Mouse (Mus musculus): ENCODE results near the gene Lyz1.
"Not testable (repeated sequence)": the region's sequence is repeated elsewhere in the genome, so short reads cannot be mapped to it uniquely, and the experiment has no call there.

Gene Lyz1

DNA sequence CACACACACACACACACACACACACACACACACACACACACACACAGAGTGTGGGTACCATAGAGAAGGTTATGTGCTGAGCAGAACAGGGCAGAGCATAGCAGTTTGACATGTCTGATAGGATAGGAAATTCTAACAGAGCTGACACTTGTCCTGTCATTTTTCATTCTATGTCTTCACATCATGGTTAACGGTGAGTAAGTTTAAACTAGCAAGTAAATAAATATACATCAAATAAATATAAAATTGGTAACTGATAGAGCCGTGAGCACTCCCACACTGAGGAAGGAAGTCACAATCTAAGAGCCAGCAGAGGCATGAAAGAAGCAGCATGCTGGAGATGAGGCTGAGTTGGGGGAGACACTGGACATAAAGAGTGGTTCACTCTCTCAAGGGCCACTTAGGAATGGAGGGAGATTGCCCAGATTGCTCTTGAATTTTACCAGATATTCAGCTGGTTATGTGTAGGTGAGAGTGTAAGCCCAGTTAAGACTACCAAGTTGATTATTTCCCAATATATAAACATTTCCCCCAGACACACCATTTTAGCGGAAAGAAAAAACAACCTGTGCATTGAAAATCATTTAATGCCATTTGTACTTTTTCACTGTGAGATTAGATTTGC is 5.3 kb downstream of the Lyz1 start:
- intact Hi-C loops (cut with DNase I): no loop called here

- intact Hi-C loops (cut with DNase I): no loop called here
Observed at GRCm38 (mm10) chr10:117286366-117286970, 6.2 kb downstream of the Lyz1 start.

DNA sequence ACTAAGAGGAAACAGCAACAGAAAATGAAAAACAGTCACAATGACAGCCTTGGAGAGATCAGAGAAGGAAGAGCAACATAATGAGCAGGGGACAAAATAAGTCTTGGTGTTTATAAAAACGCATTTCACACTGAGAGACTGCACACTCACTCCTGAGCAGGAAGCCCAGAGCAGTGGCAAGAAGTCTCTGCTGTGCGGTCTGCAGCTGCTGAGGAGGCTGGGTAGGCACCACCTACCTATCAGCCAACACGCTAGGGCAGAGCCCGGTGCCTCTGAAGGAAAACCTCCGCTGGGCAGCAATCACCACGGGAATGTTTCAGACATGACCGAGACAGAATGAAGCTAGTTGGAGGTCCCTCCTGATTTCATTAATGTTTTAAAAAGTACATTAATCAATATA is 7.1 kb downstream of the Lyz1 start:
- intact Hi-C loops (cut with DNase I): not testable (repeated sequence)

DNA sequence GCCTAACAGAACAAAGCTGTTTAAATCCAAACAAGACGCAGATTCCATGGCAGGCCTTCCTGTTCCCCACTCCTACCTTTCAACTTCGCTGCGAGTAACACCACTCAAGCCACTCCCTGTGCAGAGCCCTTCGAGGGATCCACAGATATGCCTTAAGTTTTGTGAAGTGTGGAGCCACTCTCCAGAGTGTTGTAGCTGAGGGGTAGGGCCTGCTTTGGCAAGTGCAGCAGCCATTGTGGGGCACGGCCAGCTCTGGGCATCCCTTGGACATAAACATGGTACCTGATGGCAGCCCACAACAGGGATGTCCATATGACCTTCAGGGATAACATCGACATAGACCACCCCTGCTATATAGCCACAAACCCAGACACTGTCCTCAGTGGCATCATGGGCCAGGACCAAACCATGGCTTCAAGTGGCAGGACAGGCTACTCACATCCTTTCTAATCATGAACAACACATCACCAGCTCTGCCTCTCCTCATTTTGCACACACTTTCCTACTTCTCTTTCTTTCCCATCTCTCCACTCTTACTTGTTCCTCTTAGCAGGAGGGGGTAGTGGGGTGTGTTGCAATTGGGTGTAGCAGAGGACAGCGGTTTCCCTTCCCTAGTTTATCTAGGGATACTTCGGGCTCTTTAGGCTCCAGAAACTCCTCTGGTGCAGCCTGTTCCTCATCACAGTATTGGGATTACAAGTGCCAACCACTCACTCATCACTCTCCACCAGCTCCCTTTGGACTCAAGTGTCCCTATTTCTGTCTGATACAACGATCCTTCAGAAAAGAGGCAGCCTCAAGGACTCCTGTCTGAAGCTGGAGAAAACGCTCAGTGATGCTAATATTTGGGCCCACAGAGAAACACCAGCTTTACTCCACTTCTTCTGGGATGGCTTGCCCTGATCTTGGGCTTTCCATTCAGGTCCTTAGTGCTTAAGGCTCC is 7.8 kb downstream of the Lyz1 start:
- intact Hi-C loops (cut with DNase I): no loop called here

GRCm38 (mm10) chr10:117283871-117284577 is 8.6 kb downstream of the Lyz1 start:
- intact Hi-C loops (cut with DNase I): no loop called here

GRCm38 (mm10) chr10:117283196-117283595 is 9.5 kb downstream of the Lyz1 start:
- intact Hi-C loops (cut with DNase I): not testable (repeated sequence)

GRCm38 (mm10) chr10:117282551-117282950 is 10.1 kb downstream of the Lyz1 start:
- intact Hi-C loops (cut with DNase I): no loop called here

DNA sequence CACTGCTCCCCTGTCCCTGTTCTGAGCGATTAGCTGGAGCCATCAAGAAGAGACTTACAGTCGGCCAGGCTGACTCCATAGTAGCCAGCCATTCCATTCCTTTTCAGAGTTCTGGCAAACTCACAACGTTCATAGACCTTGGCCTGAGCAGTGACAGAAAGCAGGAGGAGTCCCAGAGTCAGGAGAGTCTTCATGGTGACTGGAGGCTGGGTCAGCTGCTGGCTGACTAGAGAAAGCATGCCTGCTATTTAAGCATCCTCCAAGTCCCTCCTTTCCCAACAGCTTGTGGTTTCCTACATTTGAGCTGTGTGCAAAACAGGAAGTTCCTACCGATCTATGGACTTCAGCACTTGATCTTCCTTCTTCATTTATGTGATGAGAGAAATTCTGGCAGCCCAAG is 10.6 kb downstream of the Lyz1 start, which contains the start of gene Lyz2:
Lyz2 (minus strand) TSS at position 273 of the 400 bp plus-strand sequence.
- intact Hi-C loops (cut with DNase I): no loop called here

DNA sequence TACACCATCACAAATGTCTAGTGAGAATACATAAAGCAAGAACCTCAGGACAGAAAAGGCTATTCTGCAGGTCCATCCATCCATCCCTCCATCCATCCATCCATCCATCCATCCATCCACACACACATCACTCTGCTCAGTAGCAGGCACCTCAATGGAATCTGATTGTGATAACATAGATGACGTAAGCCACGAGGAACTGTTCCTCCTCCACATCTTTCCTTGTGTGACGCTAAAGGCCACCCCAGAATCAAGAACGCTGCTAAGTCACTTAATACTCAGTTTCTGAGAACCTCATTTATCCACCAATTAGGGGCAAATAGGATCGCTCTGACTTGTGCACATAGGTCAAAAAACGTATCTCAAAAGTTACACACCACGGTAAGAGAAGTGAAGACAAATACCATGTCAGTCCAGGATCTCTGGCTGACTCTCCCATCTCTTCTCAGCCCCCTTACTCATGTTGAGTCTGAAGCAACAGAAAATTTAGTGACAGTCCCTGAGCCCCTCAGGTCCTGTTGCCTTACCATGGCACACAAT is 11.2 kb downstream of the Lyz1 start:
- intact Hi-C loops (cut with DNase I): no loop called here

DNA sequence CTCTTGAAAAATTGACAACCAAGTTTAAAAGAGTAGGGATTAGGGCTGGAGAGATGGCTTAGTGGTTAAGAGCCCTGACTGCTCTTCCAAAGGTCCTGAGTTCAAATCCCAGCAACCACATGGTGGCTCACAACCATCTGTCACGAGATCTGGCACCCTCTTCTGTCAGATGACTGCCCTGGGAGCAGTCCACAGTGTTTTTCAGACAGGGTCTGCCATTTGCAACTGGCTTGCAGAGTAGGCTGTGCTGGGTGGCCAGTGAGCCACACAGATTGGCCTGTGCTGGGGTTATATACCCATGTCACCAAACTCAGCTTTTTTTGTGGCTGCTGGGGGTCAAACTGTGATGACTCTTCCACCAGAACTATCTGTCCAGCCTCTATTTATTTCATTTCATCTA is 12.7 kb downstream of the Lyz1 start:
- intact Hi-C loops (cut with DNase I): no loop called here

DNA sequence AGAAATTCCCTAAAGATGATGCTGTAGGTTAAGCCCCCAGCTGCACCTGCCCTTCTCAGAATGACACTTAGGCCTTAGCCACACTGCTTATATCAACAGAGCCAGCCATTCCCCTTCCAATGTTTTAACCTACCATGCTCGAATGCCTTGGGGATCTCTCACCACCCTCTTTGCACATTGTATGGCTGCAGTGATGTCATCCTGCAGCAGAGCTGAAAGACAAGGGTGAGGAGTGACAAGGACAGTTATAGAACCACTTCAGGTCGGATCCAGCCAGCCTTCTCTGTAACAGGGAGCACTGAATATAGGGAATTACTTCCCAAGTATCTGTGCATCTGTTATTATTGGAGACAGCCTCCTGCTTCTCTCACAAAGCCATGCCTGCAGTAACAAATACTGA is 14.2 kb downstream of the Lyz1 start:
- intact Hi-C loops (cut with DNase I): not testable (repeated sequence)

DNA sequence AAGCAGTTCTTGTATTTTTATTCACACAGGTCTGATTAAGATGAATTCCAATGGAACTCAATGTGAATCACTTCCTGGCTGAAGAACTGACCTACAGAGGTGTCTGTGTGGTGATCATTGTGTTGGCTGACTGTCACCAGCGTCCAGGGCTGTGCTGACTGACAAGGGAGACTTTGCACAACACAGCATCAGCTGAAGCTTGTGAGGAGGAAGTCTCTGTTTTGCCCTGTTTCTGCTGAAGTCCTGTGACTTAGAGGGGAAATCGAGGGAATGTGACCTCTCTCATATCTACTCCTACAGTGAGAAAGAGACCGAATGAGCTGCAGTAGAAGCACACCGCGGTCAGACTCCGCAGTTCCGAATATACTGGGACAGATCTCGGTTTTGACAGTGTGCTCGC is 14.9 kb downstream of the Lyz1 start:
- intact Hi-C loops (cut with DNase I): not testable (repeated sequence)

GRCm38 (mm10) chr10:117275681-117276369 is 16.8 kb downstream of the Lyz1 start:
- intact Hi-C loops (cut with DNase I): no loop called here

GRCm38 (mm10) chr10:117274645-117275044 is 18.0 kb downstream of the Lyz1 start:
- intact Hi-C loops (cut with DNase I): loop anchor here (5.0 kb wide), 1 partner anchor 163 kb away; no protein-coding TSS in a partner anchor

- intact Hi-C loops (cut with DNase I): loop anchor here (5.0 kb wide), 1 partner anchor 165 kb away; no protein-coding TSS in a partner anchor
Observed at GRCm38 (mm10) chr10:117272023-117272422, 20.6 kb downstream of the Lyz1 start.

GRCm38 (mm10) chr10:117259870-117260269 is 32.8 kb downstream of the Lyz1 start:
- intact Hi-C loops (cut with DNase I): no loop called here

DNA sequence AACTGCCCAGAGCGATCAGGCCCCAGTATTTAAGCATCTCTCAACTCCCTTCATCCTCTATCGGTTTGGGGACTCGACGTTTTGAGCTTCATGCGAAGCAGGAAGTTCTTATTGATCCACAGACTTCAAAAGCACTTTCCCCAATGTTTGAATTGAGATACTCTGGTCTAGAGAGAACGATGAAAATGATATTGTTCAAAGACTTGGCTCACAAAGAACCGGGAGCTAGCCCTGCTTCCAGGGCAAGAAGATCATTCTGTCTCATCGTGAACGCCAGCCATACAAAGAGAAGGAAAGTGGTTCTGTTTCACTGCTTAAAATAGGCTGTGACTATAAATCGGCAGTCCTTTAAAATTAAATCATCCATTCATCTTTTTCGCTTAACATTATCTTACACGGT is 54.1 kb downstream of the Lyz1 start, which contains the start of gene 9530003J23Rik:
9530003J23Rik (minus strand) TSS at position 101 of the 400 bp plus-strand sequence.
- intact Hi-C loops (cut with DNase I): no loop called here
